Mouse (Mus musculus) forebrain, embryonic 11.5 days (tissue): ENCODE data around the gene Cttnbp2nl. TPM values are rescaled to one million over a fixed set of nuclear protein-coding genes. Genes with fewer than 3 reads are reported as not detected.

Source experiments
- ATAC-seq: fragments of 200-750 bp; cut with Nextera tagmentation; replicated peaks from 2 replicates; pipeline ENCODE4 v1.8.0; 2017; ENCODE audit warnings: moderate TSS enrichment; ENCODE audit not compliant: low FRiP score
- DNase-seq: peaks from one replicate; pipeline ENCODE4 v3.0.0-alpha.2; 2017; ENCODE audit warnings: low spot score
- H3K27ac ChIP-seq: fragments of 300-500 bp; sonication (generic); 2 replicates; pipeline ENCODE4 v1.5.1; 2014; ENCODE audit warnings: low read depth, low read length
- H3K27me3 ChIP-seq: fragments of 300-500 bp; sonication (generic); 2 replicates; pipeline ENCODE4 v1.6.1; 2014; ENCODE audit warnings: mild to moderate bottlenecking, low read length, mixed read lengths; ENCODE audit not compliant: control insufficient read depth, insufficient read depth
- H3K36me3 ChIP-seq: fragments of 300-500 bp; sonication (generic); 2 replicates; pipeline ENCODE4 v1.6.1; 2014; ENCODE audit warnings: mild to moderate bottlenecking, low read length, moderate library complexity, mixed read lengths; ENCODE audit not compliant: control insufficient read depth, insufficient read depth
- H3K4me1 ChIP-seq: fragments of 300-500 bp; sonication (generic); replicated peaks from 2 replicates; pipeline ENCODE4 v1.6.1; 2014; ENCODE audit warnings: low read length, mixed read lengths; ENCODE audit not compliant: control insufficient read depth, insufficient read depth
- H3K4me2 ChIP-seq: fragments of 300-500 bp; sonication (generic); 2 replicates; pipeline ENCODE4 v1.6.1; 2014; ENCODE audit warnings: low read depth, mild to moderate bottlenecking, low read length, moderate library complexity, mixed read lengths; ENCODE audit not compliant: severe bottlenecking
- H3K4me3 ChIP-seq: fragments of 300-500 bp; sonication (generic); 2 replicates; pipeline ENCODE4 v1.5.1; 2014; ENCODE audit warnings: low read depth, low read length
- H3K9ac ChIP-seq: fragments of 300-500 bp; sonication (generic); 2 replicates; pipeline ENCODE4 v1.6.1; 2014; ENCODE audit warnings: low read length
- H3K9me3 ChIP-seq: fragments of 300-500 bp; sonication (generic); 2 replicates; pipeline ENCODE4 v1.6.1; 2016; ENCODE audit warnings: low read length, mixed read lengths; ENCODE audit not compliant: control insufficient read depth
- WGBS: fragments of 180-500 bp; shearing (Covaris S2); extraction: QIAGEN DNeasy Blood & Tissue Kit; methylation state at CpG from one replicate; pipeline ENCODE4 v1.1.7; 2014; 5-methylcytosine and 5-hydroxymethylcytosine counted together
- polyA plus RNA-seq: library from polyadenylated mRNA; unstranded; fragments of >200 nt; fragmentation: Nextera tagmentation; extraction: Ambion mirVana; gene quantifications from 2 replicates; pipeline ENCODE4 v1.2.1, GENCODE M21; 2014

Cttnbp2nl gene
- polyA plus RNA-seq, 1 experiment from 2014 or later: 49.4 TPM

GRCm38 (mm10) chr3:105037240-105037770 is 15.6 kb downstream of the Cttnbp2nl start:
- H3K9me3 ChIP-seq: no peaks in the 10 kb centered on the region
- no peak overlapping the region for H3K27ac ChIP-seq
- DNase-seq: no peak
- WGBS: 93% methylated on average over 6 of the region's 6 CpGs
- H3K9ac ChIP-seq: no peak overlapping the region
- H3K4me1 ChIP-seq: no peaks in the 10 kb centered on the region
- no peak overlapping the region for H3K4me2 ChIP-seq
- peaks cover 5% of the 10 kb centered on the region; the same call in 1 of the 2 replicates for H3K36me3 ChIP-seq
- ATAC-seq: no peak
- H3K4me3 ChIP-seq: no peak overlapping the region
- H3K27me3 ChIP-seq: no peaks in the 10 kb centered on the region

DNA sequence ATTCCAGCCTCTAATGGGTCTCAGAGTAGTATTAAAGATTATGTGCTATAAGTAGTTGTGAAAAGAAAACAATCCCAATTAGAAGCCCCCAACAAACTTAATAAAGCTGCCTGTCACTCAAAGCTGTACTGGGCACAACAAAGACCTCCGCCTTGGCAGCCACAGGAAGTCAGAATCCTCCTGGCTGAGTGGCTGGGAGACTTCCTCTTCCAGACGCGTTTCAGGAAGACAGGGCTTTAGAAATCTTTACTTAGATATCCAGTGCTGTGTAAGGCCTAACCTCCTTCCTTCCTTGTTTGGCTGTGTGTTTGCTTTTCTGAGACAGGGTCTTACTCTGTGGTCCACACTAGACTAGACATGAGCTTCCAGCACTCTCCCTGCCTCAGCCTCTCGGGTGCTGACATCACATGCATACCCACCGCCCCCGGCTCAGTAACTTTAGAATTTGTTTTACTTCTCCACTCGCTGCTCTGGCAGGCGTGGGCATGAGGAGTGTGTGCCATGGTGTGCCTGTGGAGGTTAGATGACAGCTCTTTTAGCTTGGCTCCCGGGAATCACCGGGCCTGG is 16.6 kb downstream of the Cttnbp2nl start:
- H3K36me3 ChIP-seq: peaks cover 10% of the 10 kb centered on the region; the same call in 1 of the 2 replicates
- H3K4me3 ChIP-seq: no peak overlapping the region
- H3K9me3 ChIP-seq: no peaks in the 10 kb centered on the region
- H3K4me1 ChIP-seq: no peaks in the 10 kb centered on the region
- WGBS: 87% methylated on average over 10 of the region's 10 CpGs
- H3K4me2 ChIP-seq: no peak overlapping the region
- no peak for DNase-seq
- H3K27ac ChIP-seq: no peak overlapping the region
- no peaks in the 10 kb centered on the region for H3K27me3 ChIP-seq
- no peak for ATAC-seq
- no peak overlapping the region for H3K9ac ChIP-seq

DNA sequence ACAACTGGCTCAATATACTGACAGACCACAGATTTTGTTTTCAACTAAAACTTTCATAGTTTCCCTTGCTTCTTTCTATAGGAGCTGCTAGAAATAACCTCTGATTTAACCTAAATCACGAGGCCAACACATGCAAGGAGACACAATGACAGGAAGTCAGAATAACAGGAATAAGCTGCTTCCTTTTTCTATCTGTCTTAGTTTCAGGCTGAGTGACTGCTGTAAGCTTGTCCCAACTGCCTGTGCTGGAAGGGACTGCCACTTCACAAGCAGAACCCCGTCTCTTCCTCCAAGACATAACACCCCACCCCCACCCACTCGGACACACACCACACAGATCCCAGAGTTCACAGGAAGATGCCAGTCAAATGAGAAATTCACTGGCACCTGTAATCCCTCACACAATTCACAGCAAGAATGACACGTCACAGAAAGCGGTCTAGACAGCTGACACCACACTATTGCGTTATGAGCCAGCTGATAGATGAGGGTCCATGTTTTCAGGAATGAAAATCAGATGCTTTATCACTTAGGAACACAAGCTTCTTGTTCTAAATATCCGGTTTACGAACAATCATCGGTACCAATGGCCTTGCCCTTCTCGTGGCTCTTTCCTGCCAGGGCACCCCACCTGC is 29.5 kb downstream of the Cttnbp2nl start:
- H3K9me3 ChIP-seq: no peaks in the 10 kb centered on the region
- no peaks in the 10 kb centered on the region for H3K27me3 ChIP-seq
- DNase-seq: no peak
- H3K4me1 ChIP-seq: 0 out of 2 replicates have a peak, but pooled peaks cover 3% of the 10 kb centered on the region
- H3K27ac ChIP-seq: no peak overlapping the region
- H3K4me2 ChIP-seq: no peak overlapping the region
- H3K36me3 ChIP-seq: no peaks in the 10 kb centered on the region
- no peak overlapping the region for H3K4me3 ChIP-seq
- WGBS: 91% methylated on average over 10 of the region's 10 CpGs
- no peak for ATAC-seq
- no peak overlapping the region for H3K9ac ChIP-seq

GRCm38 (mm10) chr3:105019826-105020692 is 32.9 kb downstream of the Cttnbp2nl start:
- H3K36me3 ChIP-seq: no peaks in the 10 kb centered on the region
- no peaks in the 10 kb centered on the region for H3K27me3 ChIP-seq
- no peak overlapping the region for H3K4me3 ChIP-seq
- DNase-seq (no peak), ATAC-seq (no peak)
- H3K9me3 ChIP-seq: no peaks in the 10 kb centered on the region
- no peak overlapping the region for H3K4me2 ChIP-seq
- 63% methylated on average over 12 of the region's 12 CpGs for WGBS
- no peak overlapping the region for H3K9ac ChIP-seq
- H3K27ac ChIP-seq: no peak overlapping the region
- H3K4me1 ChIP-seq: peaks cover 3% of the 10 kb centered on the region; the same call in 1 of the 2 replicates

DNA sequence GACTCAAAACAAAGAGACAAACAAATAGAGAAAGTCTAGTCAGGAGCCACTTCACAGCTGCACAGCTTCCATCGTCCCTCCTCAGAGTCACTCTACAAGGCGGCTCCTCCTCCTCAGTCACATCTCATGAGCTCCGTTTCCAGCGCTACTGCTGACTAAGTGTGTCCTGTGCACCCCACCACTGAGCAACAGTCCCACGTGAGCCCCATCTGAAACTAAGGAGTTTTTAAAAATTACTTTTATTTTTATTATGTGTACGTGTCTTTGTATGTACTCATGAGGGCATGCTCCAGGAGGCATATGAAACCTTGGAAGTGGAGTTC is 34.2 kb downstream of the Cttnbp2nl start:
- Histone ChIP-seq H3K9me3 (no peaks in the 10 kb centered on the region), H3K4me2 (no peak overlapping the region), H3K9ac (no peak overlapping the region), H3K36me3 (no peaks in the 10 kb centered on the region), H3K27ac (no peak overlapping the region), H3K4me1 (peaks cover 3% of the 10 kb centered on the region; the same call in 1 of the 2 replicates), H3K4me3 (no peak overlapping the region), H3K27me3 (no peaks in the 10 kb centered on the region)
- DNase-seq (no peak), ATAC-seq (no peak)
- WGBS: 94% methylated on average over 6 of the region's 6 CpGs

DNA sequence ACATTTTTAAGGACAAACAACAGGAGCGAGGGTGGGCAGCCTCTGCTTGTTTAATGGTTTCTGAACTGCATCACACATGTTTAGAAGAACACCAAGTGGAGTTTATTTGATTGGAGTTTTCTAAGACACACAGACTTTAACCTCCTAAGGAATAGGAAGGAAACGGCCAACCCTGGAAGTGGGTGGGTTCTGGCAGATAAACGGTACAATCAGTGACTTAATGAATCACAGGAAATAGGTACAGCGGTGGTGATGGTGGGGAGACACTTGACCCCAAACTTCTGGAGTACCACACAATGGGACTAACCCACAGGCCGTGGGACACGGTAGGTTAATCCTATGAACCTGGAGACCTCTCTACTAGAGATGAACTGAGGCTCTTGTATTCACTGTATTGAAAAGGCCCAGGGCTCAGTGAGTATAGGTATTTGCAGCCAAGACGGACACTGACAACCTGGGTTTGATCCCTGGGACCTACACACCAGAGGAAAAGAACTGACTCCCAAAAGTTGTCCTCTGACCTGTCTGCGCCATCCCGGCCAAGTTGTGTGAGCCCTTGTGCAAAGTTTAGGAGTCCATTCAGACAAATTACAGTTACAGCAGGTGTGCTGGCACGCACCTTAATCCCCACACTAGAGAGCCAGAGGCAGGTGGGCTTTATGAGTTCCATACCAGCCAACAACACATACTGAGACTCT is 34.7 kb downstream of the Cttnbp2nl start:
- Histone ChIP-seq H3K36me3 (no peaks in the 10 kb centered on the region), H3K4me3 (no peak overlapping the region), H3K4me1 (peaks cover 3% of the 10 kb centered on the region; the same call in 1 of the 2 replicates), H3K9ac (no peak overlapping the region), H3K27ac (no peak overlapping the region), H3K9me3 (no peaks in the 10 kb centered on the region), H3K4me2 (no peak overlapping the region), H3K27me3 (no peaks in the 10 kb centered on the region)
- 86% methylated on average over 10 of the region's 10 CpGs for WGBS
- no peak for ATAC-seq
- DNase-seq: no peak

DNA sequence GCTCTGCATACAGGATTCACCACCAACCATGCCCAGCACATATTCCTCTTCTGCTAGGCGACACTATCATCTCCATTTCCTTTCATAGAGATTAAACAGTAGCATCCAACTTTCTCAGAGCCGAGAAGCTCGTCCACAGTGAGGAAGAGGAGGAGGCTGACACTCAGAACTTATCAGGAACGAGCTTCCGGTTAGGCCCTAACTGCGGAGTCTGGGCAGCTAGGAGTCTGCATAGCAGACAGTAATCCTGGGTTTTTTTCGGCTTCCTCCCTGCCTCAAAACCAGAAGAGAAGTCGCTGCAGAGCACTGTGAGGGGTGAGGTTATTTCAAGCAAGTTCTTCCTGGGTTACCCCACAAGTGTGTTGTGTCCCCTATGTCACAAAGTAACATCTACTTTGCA is 35.6 kb downstream of the Cttnbp2nl start:
- 90% methylated on average over 8 of the region's 8 CpGs for whole genome bisulfite sequencing
- H3K9ac ChIP-seq: no peak overlapping the region
- no peaks in the 10 kb centered on the region for H3K36me3 ChIP-seq
- no peaks in the 10 kb centered on the region for H3K27me3 ChIP-seq
- H3K4me3 ChIP-seq: no peak overlapping the region
- no peak overlapping the region for H3K27ac ChIP-seq
- no peaks in the 10 kb centered on the region for H3K9me3 ChIP-seq
- no peak for DNase-seq
- no peak for ATAC-seq
- no peak overlapping the region for H3K4me2 ChIP-seq
- peaks cover 3% of the 10 kb centered on the region; the same call in 1 of the 2 replicates for H3K4me1 ChIP-seq

GRCm38 (mm10) chr3:105016204-105016603 is 36.7 kb downstream of the Cttnbp2nl start:
- H3K9ac ChIP-seq: no peak overlapping the region
- H3K4me1 ChIP-seq: peaks cover 3% of the 10 kb centered on the region; the same call in 1 of the 2 replicates
- no peak overlapping the region for H3K27ac ChIP-seq
- no peak overlapping the region for H3K4me2 ChIP-seq
- ATAC-seq: no peak
- H3K27me3 ChIP-seq: no peaks in the 10 kb centered on the region
- no peaks in the 10 kb centered on the region; the same call in 1 of the 2 replicates for H3K36me3 ChIP-seq
- DNase-seq: no peak
- no peak overlapping the region for H3K4me3 ChIP-seq
- H3K9me3 ChIP-seq: no peaks in the 10 kb centered on the region
- WGBS: 80% methylated on average over 7 of the region's 7 CpGs
